Mouse (Mus musculus): ENCODE measurements around the gene Arhgef1.

DNA sequence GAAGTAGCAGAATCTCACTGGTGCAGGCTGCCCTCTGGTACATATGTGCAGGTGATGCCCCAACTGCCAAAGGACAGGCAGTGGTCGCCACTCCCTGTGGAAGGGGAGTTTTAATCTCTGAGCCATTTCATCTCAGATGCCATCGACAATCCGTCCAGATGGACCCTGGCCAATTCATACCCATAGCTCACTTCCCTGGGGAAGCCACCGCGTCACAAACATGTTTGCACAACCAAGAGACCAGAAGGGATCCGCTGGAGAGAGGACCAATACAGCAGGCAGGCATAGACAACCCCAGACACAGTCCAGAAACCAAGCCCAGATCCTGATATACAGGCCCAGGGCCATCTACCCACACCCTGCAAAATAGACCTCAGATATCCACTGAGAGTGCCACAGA lies 27.8 kb downstream of the Arhgef1 start:
- TF ChIP-seq CTCF (IDR thresholded peaks at IDR 0.05; ENCODE audit: extremely low read depth, insufficient read depth, insufficient read length, insufficient replicate concordance) (no peak), POLR2A (IDR thresholded peaks at IDR 0.05; ENCODE audit: low read depth, low read length) (no peak)
